Mouse (Mus musculus): ENCODE data around the gene Olfr974. TPM values are rescaled to one million over a fixed set of nuclear protein-coding genes. Genes with fewer than 3 reads are reported as not detected.

The Olfr974 gene
- polyA plus RNA-seq, 1 experiment from 2014 or later = not detected

Other genes with a start within 250 kb of the Olfr974 start
- not detected in 2 replicates for gene Olfr149, start 230.4 kb upstream of the Olfr974 start, polyA plus RNA-seq (2015; fragmentation: Nextera tagmentation; extraction: Ambion mirVana)
- gene Olfr965, start 226.1 kb upstream of the Olfr974 start, polyA plus RNA-seq (2015; fragmentation: Nextera tagmentation; extraction: Ambion mirVana) = not detected in 2 replicates
- not detected in 2 replicates for gene Olfr150, start 206.5 kb upstream of the Olfr974 start, polyA plus RNA-seq (2015; fragmentation: Nextera tagmentation; extraction: Ambion mirVana)
- not detected in 2 replicates for gene Olfr967, start 191.3 kb upstream of the Olfr974 start, polyA plus RNA-seq (2015; fragmentation: Nextera tagmentation; extraction: Ambion mirVana)
- gene Olfr968, start 154.2 kb upstream of the Olfr974 start, polyA plus RNA-seq (2015; fragmentation: Nextera tagmentation; extraction: Ambion mirVana) = not detected in 2 replicates
- not detected in 2 replicates for gene Olfr969, start 146.6 kb upstream of the Olfr974 start, polyA plus RNA-seq (2015; fragmentation: Nextera tagmentation; extraction: Ambion mirVana)
- not detected in 2 replicates for gene Olfr970, start 128.6 kb upstream of the Olfr974 start, polyA plus RNA-seq (2015; fragmentation: Nextera tagmentation; extraction: Ambion mirVana)
- gene Olfr971, start 100.6 kb upstream of the Olfr974 start, polyA plus RNA-seq (2015; fragmentation: Nextera tagmentation; extraction: Ambion mirVana) = not detected in 2 replicates
- gene Olfr972, start 71.1 kb upstream of the Olfr974 start, polyA plus RNA-seq (2015; fragmentation: Nextera tagmentation; extraction: Ambion mirVana) = not detected in 2 replicates
- not detected in 2 replicates for gene Olfr229, start 30.2 kb upstream of the Olfr974 start, polyA plus RNA-seq (2015; fragmentation: Nextera tagmentation; extraction: Ambion mirVana)
- not detected in 2 replicates for gene Olfr975, start 14.5 kb downstream of the Olfr974 start, polyA plus RNA-seq (2015; fragmentation: Nextera tagmentation; extraction: Ambion mirVana)
- not detected in 2 replicates for gene Olfr976, start 23.6 kb downstream of the Olfr974 start, polyA plus RNA-seq (2015; fragmentation: Nextera tagmentation; extraction: Ambion mirVana)
- not detected in 2 replicates for gene Olfr978, start 54.6 kb downstream of the Olfr974 start, polyA plus RNA-seq (2015; fragmentation: Nextera tagmentation; extraction: Ambion mirVana)
- gene Olfr979, start 66.0 kb downstream of the Olfr974 start, polyA plus RNA-seq (2015; fragmentation: Nextera tagmentation; extraction: Ambion mirVana) = not detected in 2 replicates
- gene Olfr980, start 72.1 kb downstream of the Olfr974 start, polyA plus RNA-seq (2015; fragmentation: Nextera tagmentation; extraction: Ambion mirVana) = not detected in 2 replicates
- gene Olfr981, start 84.0 kb downstream of the Olfr974 start, polyA plus RNA-seq (2015; fragmentation: Nextera tagmentation; extraction: Ambion mirVana) = not detected in 2 replicates
- gene Olfr982, start 136.3 kb downstream of the Olfr974 start, polyA plus RNA-seq (2015; fragmentation: Nextera tagmentation; extraction: Ambion mirVana) = not detected in 2 replicates
- not detected in 2 replicates for gene Olfr983, start 156.1 kb downstream of the Olfr974 start, polyA plus RNA-seq (2015; fragmentation: Nextera tagmentation; extraction: Ambion mirVana)
- not detected in 2 replicates for gene Olfr984, start 176.7 kb downstream of the Olfr974 start, polyA plus RNA-seq (2015; fragmentation: Nextera tagmentation; extraction: Ambion mirVana)
- gene Olfr985, start 192.7 kb downstream of the Olfr974 start, polyA plus RNA-seq (2015; fragmentation: Nextera tagmentation; extraction: Ambion mirVana) = not detected in 2 replicates
- gene Tmem225, start 210.6 kb downstream of the Olfr974 start, polyA plus RNA-seq (2015; fragmentation: Nextera tagmentation; extraction: Ambion mirVana) = not detected in 2 replicates
- not detected in 2 replicates for gene Olfr986, start 243.4 kb downstream of the Olfr974 start, polyA plus RNA-seq (2015; fragmentation: Nextera tagmentation; extraction: Ambion mirVana)